Mouse (Mus musculus) lung, postnatal 0 days (tissue): ENCODE measurements around the gene Rgs7.

Experiments used
- CTCF ChIP-seq: IDR thresholded peaks from 2 replicates; pipeline ENCODE4 v1.5.1; 2016; ENCODE audit warnings: antibody characterized with exemption, mild to moderate bottlenecking
- EP300 ChIP-seq: IDR thresholded peaks from 2 replicates; pipeline ENCODE4 v1.6.1; 2016; ENCODE audit warnings: antibody characterized with exemption, mild to moderate bottlenecking, control low read depth

DNA sequence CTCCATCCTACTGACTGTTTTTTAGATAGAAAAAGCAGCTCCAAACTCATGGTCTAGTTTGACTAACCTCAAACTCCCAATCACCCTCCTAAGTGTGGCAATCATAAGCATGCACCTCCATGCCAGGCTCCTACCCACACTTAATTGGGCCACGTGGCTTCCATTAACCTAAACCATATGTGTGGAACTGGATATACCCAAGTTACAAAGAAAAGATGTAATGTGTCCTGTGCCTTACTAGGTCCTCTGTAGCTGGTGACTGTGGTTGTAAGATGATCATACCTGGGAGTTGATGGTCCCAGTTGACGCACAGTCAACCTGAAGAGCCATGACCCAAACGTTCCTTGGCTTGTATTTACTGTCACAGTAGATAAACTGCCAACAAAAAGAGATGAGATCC is 17.7 kb upstream of the Rgs7 start:
- TF ChIP-seq CTCF: no peak
- no peak for TF ChIP-seq EP300
